Mouse (Mus musculus) liver, embryonic 13.5 days (tissue): Measurements from ENCODE around the gene Rpl7a. TPM values are rescaled to one million over a fixed set of nuclear protein-coding genes. Genes with fewer than 3 reads are reported as not detected.

Experiments used
- ATAC-seq: fragments of 200-750 bp; cut with Nextera tagmentation; 2 replicates; pipeline ENCODE4 v1.8.0; 2017; ENCODE audit warnings: low read depth, mild to moderate bottlenecking, moderate number of reproducible peaks, moderate library complexity
- DNase-seq: peaks from one replicate; pipeline ENCODE4 v3.0.0; 2022
- H3K27ac ChIP-seq: fragments of 300-500 bp; sonication (generic); 2 replicates; pipeline ENCODE4 v1.5.1; 2015; ENCODE audit warnings: moderate library complexity, mild to moderate bottlenecking, inconsistent platforms
- H3K27me3 ChIP-seq: fragments of 300-500 bp; sonication (generic); 2 replicates; pipeline ENCODE4 v1.6.1; 2015; ENCODE audit warnings: mild to moderate bottlenecking, inconsistent platforms
- H3K36me3 ChIP-seq: fragments of 300-500 bp; sonication (generic); 2 replicates; pipeline ENCODE4 v1.6.1; 2015; ENCODE audit warnings: mild to moderate bottlenecking, inconsistent platforms
- H3K4me1 ChIP-seq: fragments of 300-500 bp; sonication (generic); replicated peaks from 2 replicates; pipeline ENCODE4 v1.6.1; 2015; ENCODE audit warnings: inconsistent platforms
- H3K4me2 ChIP-seq: fragments of 300-500 bp; sonication (generic); 2 replicates; pipeline ENCODE4 v1.6.1; 2015; ENCODE audit warnings: inconsistent platforms, mild to moderate bottlenecking, moderate library complexity
- H3K4me3 ChIP-seq: fragments of 300-500 bp; sonication (generic); replicated peaks from 2 replicates; pipeline ENCODE4 v1.5.1; 2015; ENCODE audit warnings: mild to moderate bottlenecking, inconsistent platforms
- H3K9ac ChIP-seq: fragments of 300-500 bp; sonication (generic); 2 replicates; pipeline ENCODE4 v1.6.1; 2015; ENCODE audit warnings: mild to moderate bottlenecking, inconsistent platforms
- H3K9me3 ChIP-seq: fragments of 300-500 bp; sonication (generic); replicated peaks from 2 replicates; pipeline ENCODE4 v1.6.1; 2016; ENCODE audit warnings: inconsistent platforms
- WGBS: fragments of 180-500 bp; shearing (Covaris S2); methylation state at CpG from one replicate; pipeline ENCODE4 v1.1.7; 2015; ENCODE audit not compliant: insufficient replicate concordance; 5-methylcytosine and 5-hydroxymethylcytosine counted together
- polyA plus RNA-seq: library from polyadenylated mRNA; unstranded; fragments of >200 nt; fragmentation: Nextera tagmentation; extraction: Ambion mirVana; gene quantifications from 2 replicates; pipeline ENCODE4 v1.2.1, GENCODE M21; 2015

Rpl7a gene
- polyA plus RNA-seq, 1 experiment from 2014 or later: 577 TPM

- DNase-seq: no peak
- H3K4me3 ChIP-seq: peak overlapping the region; percentile 88
- no peaks in the 10 kb centered on the region for H3K9me3 ChIP-seq
- peak overlapping the region; percentile 91 for H3K4me2 ChIP-seq
- peak overlapping the region; percentile 91 for H3K27ac ChIP-seq
- WGBS: 14% methylated on average over 7 of the region's 7 CpGs
- peaks cover 71% of the 10 kb centered on the region for H3K36me3 ChIP-seq
- ATAC-seq: no peak
- H3K4me1 ChIP-seq: peaks cover 54% of the 10 kb centered on the region
- no peaks in the 10 kb centered on the region for H3K27me3 ChIP-seq
- peak overlapping the region; percentile 89 for H3K9ac ChIP-seq
These were observed 7.3 kb upstream of the Rpl7a start for GRCm38 (mm10) chr2:26903311-26903710.

- Histone ChIP-seq H3K27ac (no peak overlapping the region), H3K9me3 (no peaks in the 10 kb centered on the region), H3K27me3 (no peaks in the 10 kb centered on the region), H3K4me2 (no peak overlapping the region), H3K4me3 (no peak overlapping the region), H3K9ac (peak overlapping the region; percentile 20; the same call in 1 of the 2 replicates), H3K4me1 (peaks cover 60% of the 10 kb centered on the region), H3K36me3 (peaks cover 51% of the 10 kb centered on the region)
- ATAC-seq (no peak), DNase-seq (no peak)
- 74% methylated on average over 2 of the region's 2 CpGs for WGBS
These were observed 4.6 kb upstream of the Rpl7a start for GRCm38 (mm10) chr2:26905936-26906335.

- DNase-seq: no peak
These were observed 4.1 kb upstream of the Rpl7a start for GRCm38 (mm10) chr2:26906431-26906830.

DNA sequence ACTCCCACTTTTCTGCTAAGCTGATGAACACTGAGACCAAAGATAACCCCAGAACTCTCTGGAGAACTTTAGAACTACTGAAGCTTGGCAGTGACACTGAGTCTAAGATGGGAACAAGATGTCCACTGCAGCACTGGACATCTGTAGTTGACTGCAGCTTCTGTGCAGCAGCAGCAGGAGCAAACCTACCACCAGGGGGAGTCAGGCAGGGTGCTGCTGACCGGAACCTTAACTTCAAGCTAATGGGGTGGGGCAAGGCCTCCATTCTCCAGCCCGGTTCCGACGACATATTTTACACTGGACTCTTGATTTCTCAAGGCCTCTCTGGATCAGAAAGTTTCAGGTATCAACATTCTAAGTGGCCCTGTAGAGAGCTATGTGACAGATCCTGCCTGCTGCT, 3.5 kb upstream of the Rpl7a start:
- peaks cover 55% of the 10 kb centered on the region for H3K4me1 ChIP-seq
- no peaks in the 10 kb centered on the region for H3K27me3 ChIP-seq
- DNase-seq: peak; percentile 37
- no peaks in the 10 kb centered on the region for H3K9me3 ChIP-seq
- peaks cover 61% of the 10 kb centered on the region for H3K36me3 ChIP-seq
- no peak overlapping the region for H3K4me3 ChIP-seq
- WGBS: 45% methylated on average over 4 of the region's 4 CpGs
- H3K27ac ChIP-seq: no peak overlapping the region
- no peak overlapping the region for H3K4me2 ChIP-seq
- ATAC-seq: no peak
- H3K9ac ChIP-seq: no peak overlapping the region

More at GRCm38 (mm10) chr2:26906431-26906830, 4.1 kb upstream of the Rpl7a start:
- Histone ChIP-seq H3K4me3 (no peak overlapping the region), H3K4me1 (peaks cover 55% of the 10 kb centered on the region), H3K9me3 (no peaks in the 10 kb centered on the region), H3K4me2 (no peak overlapping the region), H3K36me3 (peaks cover 54% of the 10 kb centered on the region), H3K27me3 (no peaks in the 10 kb centered on the region), H3K27ac (no peak overlapping the region), H3K9ac (peak overlapping the region; percentile 20; the same call in 1 of the 2 replicates)
- ATAC-seq: no peak
- whole genome bisulfite sequencing: 84% methylated on average over 3 of the region's 3 CpGs

DNA sequence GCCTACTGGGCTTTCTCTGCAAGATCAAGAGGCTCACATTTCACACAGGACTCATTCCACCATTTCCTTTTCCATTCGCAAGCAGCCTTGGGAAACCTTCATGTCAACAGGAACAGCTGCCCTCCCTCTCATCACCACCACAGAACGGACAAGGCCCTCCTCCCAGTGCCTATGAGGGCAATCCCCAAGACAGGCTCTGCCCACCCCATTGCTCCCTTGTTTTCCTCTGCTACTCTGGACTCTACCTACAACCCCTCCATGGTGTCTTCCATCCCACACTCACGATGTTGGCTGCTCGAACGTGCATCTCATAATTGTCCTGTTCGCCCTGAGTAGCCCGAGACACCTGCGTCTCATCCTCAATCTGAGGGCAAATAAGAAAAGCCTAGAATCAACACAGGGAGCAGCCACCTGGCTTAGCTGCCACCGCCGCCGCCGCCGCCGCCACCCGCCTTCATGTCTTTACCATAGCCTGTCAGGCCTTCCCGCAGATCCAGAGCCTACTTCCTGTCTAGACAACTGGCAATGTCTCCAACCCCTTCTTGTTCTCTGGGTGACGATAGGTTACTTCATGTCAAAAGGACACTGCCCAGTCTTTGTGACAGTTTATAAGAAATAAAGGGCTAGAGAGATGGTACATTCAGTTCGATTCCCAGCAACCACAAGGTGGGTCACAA, 1.7 kb upstream of the Rpl7a start:
- 56% methylated on average over 18 of the region's 18 CpGs for WGBS
- peaks cover 61% of the 10 kb centered on the region for H3K4me1 ChIP-seq
- no peaks in the 10 kb centered on the region for H3K27me3 ChIP-seq
- peaks cover 76% of the 10 kb centered on the region for H3K36me3 ChIP-seq
- peak overlapping the region; percentile 16; the same call in 1 of the 2 replicates for H3K27ac ChIP-seq
- no peaks in the 10 kb centered on the region for H3K9me3 ChIP-seq
- peak overlapping the region; percentile 77 for H3K4me3 ChIP-seq
- peak overlapping the region; percentile 97 for H3K4me2 ChIP-seq
- DNase-seq (no peak), ATAC-seq (no peak)
- peak overlapping the region; percentile 90 for H3K9ac ChIP-seq

DNA sequence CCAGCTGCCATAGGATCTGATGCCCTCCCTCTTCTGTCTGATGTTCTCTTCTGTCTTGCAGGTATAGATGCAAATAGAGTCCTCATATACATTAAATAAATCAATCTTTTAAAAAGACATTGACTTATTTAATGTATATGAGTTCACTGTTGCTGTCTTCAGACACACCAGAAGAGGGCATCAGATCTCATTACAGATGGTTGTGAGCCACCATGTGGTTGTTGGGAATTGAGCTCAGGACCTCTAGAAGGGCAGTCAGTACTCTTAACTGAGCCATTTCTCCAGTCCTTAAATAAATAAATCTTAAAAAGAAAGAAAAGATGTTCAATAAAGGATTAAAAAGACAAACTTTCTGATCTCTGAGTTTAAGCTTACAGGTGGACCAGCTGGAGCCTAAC, 1.2 kb upstream of the Rpl7a start:
- no peak for ATAC-seq
- Histone ChIP-seq H3K9me3 (no peaks in the 10 kb centered on the region), H3K4me2 (peak overlapping the region; percentile 97), H3K4me1 (peaks cover 61% of the 10 kb centered on the region), H3K36me3 (peaks cover 76% of the 10 kb centered on the region), H3K9ac (peak overlapping the region; percentile 90), H3K4me3 (peak overlapping the region; percentile 77), H3K27ac (peak overlapping the region; percentile 94), H3K27me3 (no peaks in the 10 kb centered on the region)
- DNase-seq: no peak

- peaks cover 64% of the 10 kb centered on the region for H3K36me3 ChIP-seq
These were observed 616 bp downstream of the Rpl7a start for GRCm38 (mm10) chr2:26910994-26911765.

GRCm38 (mm10) chr2:26912253-26912770, 1.7 kb downstream of the Rpl7a start:
- Histone ChIP-seq H3K27ac (peak overlapping the region; percentile 90), H3K4me1 (peaks cover 82% of the 10 kb centered on the region)

More at GRCm38 (mm10) chr2:26910994-26911765, 616 bp downstream of the Rpl7a start:
- peak overlapping the region; percentile 90 for H3K27ac ChIP-seq
- peak overlapping the region; percentile 97 for H3K4me2 ChIP-seq
- no peaks in the 10 kb centered on the region for H3K9me3 ChIP-seq
- DNase-seq (peak; percentile 54), ATAC-seq (peak; percentile 19)
- under 1% methylated on average over 37 of the region's 37 CpGs for WGBS
- peak overlapping the region; percentile 77 for H3K4me3 ChIP-seq
- no peaks in the 10 kb centered on the region for H3K27me3 ChIP-seq
- H3K4me1 ChIP-seq: peaks cover 75% of the 10 kb centered on the region
- H3K9ac ChIP-seq: peak overlapping the region; percentile 98

GRCm38 (mm10) chr2:26913416-26914147, 3.0 kb downstream of the Rpl7a start:
- 37% methylated on average over 17 of the region's 17 CpGs for WGBS
- Histone ChIP-seq H3K27me3 (no peaks in the 10 kb centered on the region), H3K4me2 (peak overlapping the region; percentile 97), H3K27ac (peak overlapping the region; percentile 90), H3K36me3 (peaks cover 54% of the 10 kb centered on the region), H3K4me3 (peak overlapping the region; percentile 77), H3K4me1 (peaks cover 82% of the 10 kb centered on the region), H3K9ac (peak overlapping the region; percentile 98), H3K9me3 (no peaks in the 10 kb centered on the region)
- DNase-seq (no peak), ATAC-seq (no peak)

More at GRCm38 (mm10) chr2:26912253-26912770, 1.7 kb downstream of the Rpl7a start:
- WGBS: 43% methylated on average over 5 of the region's 5 CpGs
- ATAC-seq: no peak
- H3K4me3 ChIP-seq: peak overlapping the region; percentile 77
- H3K9me3 ChIP-seq: no peaks in the 10 kb centered on the region
- peaks cover 54% of the 10 kb centered on the region for H3K36me3 ChIP-seq
- H3K9ac ChIP-seq: peak overlapping the region; percentile 98
- DNase-seq: no peak
- no peaks in the 10 kb centered on the region for H3K27me3 ChIP-seq
- H3K4me2 ChIP-seq: peak overlapping the region; percentile 97

GRCm38 (mm10) chr2:26914148-26914941, 3.8 kb downstream of the Rpl7a start:
- WGBS: 54% methylated on average over 8 of the region's 8 CpGs
- Histone ChIP-seq H3K27ac (peak overlapping the region; percentile 90), H3K4me1 (peaks cover 79% of the 10 kb centered on the region), H3K9me3 (no peaks in the 10 kb centered on the region), H3K27me3 (no peaks in the 10 kb centered on the region), H3K4me2 (peak overlapping the region; percentile 97), H3K9ac (peak overlapping the region; percentile 89), H3K4me3 (peak overlapping the region; percentile 84), H3K36me3 (peaks cover 59% of the 10 kb centered on the region)
- DNase-seq (no peak), ATAC-seq (no peak)
